Mouse (Mus musculus): ENCODE results near the gene Ube2j2. TPM values are rescaled to one million over a fixed set of nuclear protein-coding genes. Genes with fewer than 3 reads are reported as not detected.

Ube2j2 gene
- polyA plus RNA-seq, 1 experiment: not detected

- peaks cover 10% of the 10 kb centered on the region for H3K4me1 ChIP-seq (ENCODE audit: control insufficient read depth, insufficient read depth, low read length)
- TF ChIP-seq CTCF (IDR thresholded peaks at IDR 0.05; ENCODE audit: insufficient read depth, low read depth, low read length) (no peak), POLR2A (IDR thresholded peaks at IDR 0.05; ENCODE audit: insufficient read depth, low read depth, low read length) (no peak)
- no peak overlapping the region for H3K4me3 ChIP-seq (ENCODE audit: insufficient read depth, low read depth, low read length)
- no peak overlapping the region for H3K27ac ChIP-seq (ENCODE audit: insufficient read depth, low read depth, low read length)
Measured at GRCm38 (mm10) chr4:155947094-155947493, 3.5 kb downstream of the Ube2j2 start.

DNA sequence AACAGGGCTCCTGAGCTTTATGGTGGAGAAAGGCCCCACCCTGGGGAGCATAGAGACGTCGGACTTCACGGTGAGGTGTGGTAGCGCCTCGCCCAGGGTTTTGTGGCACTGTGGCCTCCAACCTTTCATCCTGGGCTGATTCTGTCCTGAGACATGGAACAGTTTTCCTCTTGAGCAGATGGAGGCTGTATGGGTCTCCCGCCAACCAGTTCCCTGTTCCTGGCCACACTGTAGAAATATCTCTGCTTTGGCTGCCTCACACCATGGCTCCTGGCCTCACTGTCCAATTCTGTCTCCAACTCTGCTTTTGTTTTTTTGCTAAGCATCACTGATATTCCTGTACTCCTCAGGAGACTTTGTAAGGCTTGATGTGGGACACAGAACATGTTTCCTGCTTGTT is 11.9 kb downstream of the Ube2j2 start:
- TF ChIP-seq CTCF (IDR thresholded peaks at IDR 0.05; ENCODE audit: insufficient read depth, low read depth, low read length): no peak
- TF ChIP-seq POLR2A (IDR thresholded peaks at IDR 0.05; ENCODE audit: insufficient read depth, low read depth, low read length): no peak
- 91% methylated on average over 6 of the region's 6 CpGs for WGBS

DNA sequence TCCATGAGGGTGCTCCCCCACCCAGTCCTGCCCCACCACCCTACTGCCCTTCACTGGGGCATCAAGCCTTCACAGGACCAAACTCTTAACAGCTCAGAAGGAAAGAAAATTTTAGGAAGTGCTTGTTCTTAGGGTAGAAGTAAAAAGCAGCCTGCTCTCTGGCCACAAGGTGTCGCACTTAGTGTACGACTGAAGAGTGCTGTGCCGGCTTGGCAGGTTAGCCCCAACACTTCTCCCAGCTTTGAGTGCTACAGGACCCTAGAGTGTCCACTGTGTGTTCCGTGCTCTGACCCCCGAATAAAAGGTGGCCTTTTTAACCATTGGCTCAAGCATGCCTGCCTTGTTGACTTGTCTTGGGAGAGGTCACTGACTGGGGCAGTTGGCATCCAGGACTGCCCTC is 15.6 kb downstream of the Ube2j2 start:
- WGBS: 3% methylated on average over 5 of the region's 5 CpGs
- Histone ChIP-seq H3K4me3 (ENCODE audit: insufficient read depth, low read depth, low read length) (no peak overlapping the region), H3K27ac (ENCODE audit: insufficient read depth, low read depth, low read length) (no peak overlapping the region), H3K4me1 (ENCODE audit: control insufficient read depth, insufficient read depth, low read length) (peaks cover 10% of the 10 kb centered on the region)
- TF ChIP-seq POLR2A (IDR thresholded peaks at IDR 0.05; ENCODE audit: insufficient read depth, low read depth, low read length) (no peak), CTCF (IDR thresholded peaks at IDR 0.05; ENCODE audit: insufficient read depth, low read depth, low read length) (peak; percentile 70)

More for the DNA sequence above, 11.9 kb downstream of the Ube2j2 start:
- H3K4me3 ChIP-seq (ENCODE audit: insufficient read depth, low read depth, low read length): no peak overlapping the region
- H3K4me1 ChIP-seq (ENCODE audit: control insufficient read depth, insufficient read depth, low read length): no peaks in the 10 kb centered on the region
- H3K27ac ChIP-seq (ENCODE audit: insufficient read depth, low read depth, low read length): no peak overlapping the region

DNA sequence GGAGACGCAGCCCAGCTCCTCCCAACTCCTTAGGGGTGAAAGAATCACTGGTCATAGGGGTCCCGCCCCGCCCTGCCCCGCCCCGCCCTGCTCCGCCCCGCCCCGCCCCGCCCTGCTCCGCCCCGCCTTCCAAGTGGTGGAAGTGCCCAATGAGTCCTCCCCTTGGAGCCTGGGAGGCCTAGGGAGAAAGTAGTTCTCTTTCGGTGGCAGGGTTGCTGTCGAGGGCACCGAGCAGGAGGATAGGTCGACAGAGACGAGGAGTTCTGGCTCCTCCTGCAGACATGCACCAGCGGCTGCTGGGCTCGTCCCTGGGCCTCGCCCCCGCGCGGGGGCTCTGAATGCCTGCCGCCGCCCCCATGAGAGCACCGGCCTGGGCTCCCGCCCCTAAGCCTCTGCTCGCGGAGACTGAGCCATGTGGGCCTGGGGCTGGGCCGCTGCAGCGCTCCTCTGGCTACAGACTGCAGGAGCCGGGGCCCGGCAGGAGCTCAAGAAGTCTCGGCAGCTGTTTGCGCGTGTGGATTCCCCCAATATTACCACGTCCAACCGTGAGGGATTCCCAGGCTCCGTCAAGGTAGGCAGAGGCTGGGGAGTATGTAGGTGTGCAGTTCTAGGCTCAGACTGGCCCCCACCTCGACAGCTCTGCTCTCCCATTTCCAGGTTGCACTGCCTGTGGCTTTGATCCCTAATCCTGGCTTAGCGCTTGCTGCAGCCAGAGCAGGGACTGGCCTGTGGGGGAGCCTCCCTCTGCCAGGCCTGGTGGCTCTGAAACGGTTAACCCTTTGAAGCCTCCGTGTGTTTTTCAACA is 18.7 kb downstream of the Ube2j2 start, which contains the start of gene C1qtnf12:
Gene C1qtnf12, plus strand, starts transcription at position 152 of the 805 bp plus-strand sequence.
- no peak for TF ChIP-seq POLR2A (IDR thresholded peaks at IDR 0.05; ENCODE audit: insufficient read depth, low read depth, low read length)
- no peak for TF ChIP-seq CTCF (IDR thresholded peaks at IDR 0.05; ENCODE audit: insufficient read depth, low read depth, low read length)
- Histone ChIP-seq H3K4me1 (ENCODE audit: control insufficient read depth, insufficient read depth, low read length) (peaks cover 10% of the 10 kb centered on the region), H3K27ac (ENCODE audit: insufficient read depth, low read depth, low read length) (no peak within 1 kb of the TSS), H3K4me3 (ENCODE audit: insufficient read depth, low read depth, low read length) (peak within 1 kb of the TSS; percentile 45)
- WGBS: 3% methylated on average over 42 of the region's 42 CpGs

- WGBS: 80% methylated on average over 7 of the region's 7 CpGs
- no peak for TF ChIP-seq POLR2A (IDR thresholded peaks at IDR 0.05; ENCODE audit: insufficient read depth, low read depth, low read length)
- TF ChIP-seq CTCF (IDR thresholded peaks at IDR 0.05; ENCODE audit: insufficient read depth, low read depth, low read length): no peak
- H3K27ac ChIP-seq (ENCODE audit: insufficient read depth, low read depth, low read length): no peak overlapping the region
- H3K4me3 ChIP-seq (ENCODE audit: insufficient read depth, low read depth, low read length): no peak overlapping the region
- H3K4me1 ChIP-seq (ENCODE audit: control insufficient read depth, insufficient read depth, low read length): peaks cover 10% of the 10 kb centered on the region
Measured at GRCm38 (mm10) chr4:155963106-155963505, 19.5 kb downstream of the Ube2j2 start.

DNA sequence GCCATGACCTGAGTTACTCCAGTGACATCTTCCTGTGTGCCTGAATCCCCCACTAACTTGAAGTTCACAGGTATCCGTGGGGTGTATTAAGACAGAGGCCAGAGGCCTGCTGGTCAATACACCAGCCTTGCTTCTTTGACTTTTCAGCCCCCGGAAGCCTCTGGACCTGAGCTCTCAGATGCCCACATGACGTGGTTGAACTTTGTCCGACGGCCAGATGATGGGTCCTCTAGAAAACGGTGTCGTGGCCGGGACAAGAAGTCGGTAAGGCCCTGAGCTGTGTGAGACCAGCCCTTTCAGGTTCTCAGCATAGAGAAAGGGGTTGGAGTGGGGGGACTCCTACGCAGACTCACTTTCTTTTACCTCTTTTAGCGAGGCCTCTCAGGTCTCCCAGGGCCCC is 20.8 kb downstream of the Ube2j2 start:
- Histone ChIP-seq H3K4me3 (ENCODE audit: insufficient read depth, low read depth, low read length) (no peak overlapping the region), H3K4me1 (ENCODE audit: control insufficient read depth, insufficient read depth, low read length) (peaks cover 10% of the 10 kb centered on the region), H3K27ac (ENCODE audit: insufficient read depth, low read depth, low read length) (no peak overlapping the region)
- TF ChIP-seq CTCF (IDR thresholded peaks at IDR 0.05; ENCODE audit: insufficient read depth, low read depth, low read length) (no peak), POLR2A (IDR thresholded peaks at IDR 0.05; ENCODE audit: insufficient read depth, low read depth, low read length) (no peak)
- WGBS: 94% methylated on average over 11 of the region's 11 CpGs

DNA sequence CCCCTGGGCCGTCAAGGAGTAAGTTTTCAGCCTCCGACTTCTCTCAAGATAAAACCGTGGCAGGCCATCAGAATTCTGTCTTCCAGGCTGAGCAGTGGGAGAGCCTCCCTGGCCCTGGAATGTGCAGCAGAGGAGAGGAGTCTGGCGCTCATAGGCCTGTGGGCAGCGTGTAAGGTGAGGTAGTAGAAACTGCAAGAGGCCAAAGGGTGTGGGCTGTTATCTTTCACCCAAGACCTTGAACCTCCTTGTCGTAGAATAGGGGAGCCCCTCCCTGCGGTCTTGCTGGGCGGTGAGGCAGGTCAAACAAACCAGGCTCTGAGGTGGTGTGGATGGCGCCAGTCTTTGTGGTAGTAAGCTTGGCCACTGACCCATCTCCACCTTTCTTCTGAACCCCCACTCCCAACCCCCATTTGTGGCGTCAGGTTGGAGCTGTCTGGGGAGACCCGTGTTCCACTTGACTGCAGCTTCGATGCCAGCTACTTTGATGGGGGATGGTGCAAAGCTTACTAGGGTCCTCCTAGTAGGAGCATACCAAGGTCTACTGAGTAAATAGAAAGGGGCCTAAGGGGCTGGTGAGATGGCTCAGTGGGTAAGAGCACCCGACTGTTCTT is 25.5 kb downstream of the Ube2j2 start:
- 90% methylated on average over 13 of the region's 13 CpGs for WGBS
- Histone ChIP-seq H3K4me1 (ENCODE audit: control insufficient read depth, insufficient read depth, low read length) (no peaks in the 10 kb centered on the region), H3K27ac (ENCODE audit: insufficient read depth, low read depth, low read length) (no peak overlapping the region), H3K4me3 (ENCODE audit: insufficient read depth, low read depth, low read length) (no peak overlapping the region)
- TF ChIP-seq POLR2A (IDR thresholded peaks at IDR 0.05; ENCODE audit: insufficient read depth, low read depth, low read length) (no peak), CTCF (IDR thresholded peaks at IDR 0.05; ENCODE audit: insufficient read depth, low read depth, low read length) (no peak)

DNA sequence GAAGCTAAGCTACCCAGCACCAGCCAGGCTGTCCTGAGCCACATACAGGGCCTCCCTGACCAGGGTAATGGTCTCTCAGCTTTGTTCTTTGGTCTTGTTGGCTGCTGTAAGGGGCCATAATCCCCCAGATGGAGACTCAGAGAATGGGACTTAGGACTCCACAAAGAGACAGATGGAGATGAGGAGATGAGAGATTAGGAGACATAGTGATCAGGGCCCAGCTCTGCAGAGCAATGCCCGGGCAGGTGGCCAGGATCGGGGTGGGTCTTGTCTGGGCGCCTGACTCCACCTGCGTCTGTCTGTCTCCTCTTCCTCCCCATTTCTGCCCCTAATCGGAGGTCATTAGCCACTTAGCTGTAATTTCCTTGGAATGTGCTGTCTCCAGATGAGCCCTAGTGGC is 26.7 kb downstream of the Ube2j2 start:
- TF ChIP-seq POLR2A (IDR thresholded peaks at IDR 0.05; ENCODE audit: insufficient read depth, low read depth, low read length) (no peak), CTCF (IDR thresholded peaks at IDR 0.05; ENCODE audit: insufficient read depth, low read depth, low read length) (no peak)
- no peak overlapping the region for H3K27ac ChIP-seq (ENCODE audit: insufficient read depth, low read depth, low read length)
- no peak overlapping the region for H3K4me3 ChIP-seq (ENCODE audit: insufficient read depth, low read depth, low read length)
- 81% methylated on average over 5 of the region's 5 CpGs for WGBS
- no peaks in the 10 kb centered on the region for H3K4me1 ChIP-seq (ENCODE audit: control insufficient read depth, insufficient read depth, low read length)

GRCm38 (mm10) chr4:155972651-155973050 is 29.0 kb downstream of the Ube2j2 start:
- Histone ChIP-seq H3K27ac (ENCODE audit: insufficient read depth, low read depth, low read length) (no peak overlapping the region), H3K4me1 (ENCODE audit: control insufficient read depth, insufficient read depth, low read length) (no peaks in the 10 kb centered on the region), H3K4me3 (ENCODE audit: insufficient read depth, low read depth, low read length) (no peak overlapping the region)
- 60% methylated on average over 6 of the region's 6 CpGs for WGBS
- no peak for TF ChIP-seq CTCF (IDR thresholded peaks at IDR 0.05; ENCODE audit: insufficient read depth, low read depth, low read length)
- no peak for TF ChIP-seq POLR2A (IDR thresholded peaks at IDR 0.05; ENCODE audit: insufficient read depth, low read depth, low read length)
